Mouse (Mus musculus) natural killer cell, adult 2 months (primary cell): ENCODE data around the gene Gm17349.

Experiments
- DNase-seq, 2 experiments: peaks; one replicate each; pipeline ENCODE4 v3.0.0; 2022; ENCODE audit warnings: low spot score in 2 of 2

Gm17349 gene

DNA sequence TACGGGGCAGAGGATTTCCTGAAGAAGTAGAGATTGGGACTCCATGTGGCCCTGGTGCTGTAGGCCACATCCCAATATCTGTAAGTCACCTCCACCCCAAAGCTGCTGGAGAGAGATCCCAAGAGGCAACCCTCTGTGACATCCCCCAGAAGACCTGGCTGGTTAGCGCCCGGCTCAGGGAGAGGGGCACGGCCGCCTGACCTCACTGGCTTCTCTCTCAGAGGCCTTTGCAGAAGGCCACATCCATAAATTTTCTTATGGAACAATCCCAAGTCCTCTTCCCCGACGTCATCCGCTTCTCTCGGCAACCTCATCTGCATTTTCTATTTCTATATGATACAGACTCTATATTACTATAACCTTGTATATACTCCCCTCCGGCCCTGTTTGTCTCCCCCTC is 5.6 kb downstream of the Gm17349 start:
- DNase-seq = no peak

DNA sequence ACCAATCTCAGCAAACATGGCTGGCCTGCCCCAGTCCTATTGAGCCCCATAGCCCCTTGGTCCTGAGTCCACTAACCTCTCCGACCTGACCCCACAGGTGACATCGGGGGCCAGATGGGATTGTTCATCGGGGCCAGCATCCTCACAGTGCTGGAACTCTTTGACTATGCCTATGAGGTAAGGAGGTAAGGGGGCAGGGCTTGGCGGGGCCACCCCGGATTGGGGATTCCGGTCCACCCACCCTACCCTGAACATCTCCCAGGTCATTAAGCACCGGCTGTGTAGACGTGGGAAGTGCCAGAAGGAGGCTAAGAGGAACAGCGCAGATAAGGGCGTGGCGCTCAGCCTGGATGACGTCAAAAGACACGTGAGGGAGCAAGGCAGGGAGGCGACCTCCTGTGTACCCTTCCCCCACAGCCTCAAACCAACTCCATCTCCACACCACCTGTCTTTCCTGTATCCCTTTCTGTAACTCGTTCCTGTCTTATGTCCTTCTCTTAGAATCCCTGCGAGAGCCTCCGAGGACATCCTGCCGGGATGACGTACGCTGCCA is 6.7 kb downstream of the Gm17349 start:
- peak in 1 of 2 experiments; percentile 48 for DNase-seq

DNA sequence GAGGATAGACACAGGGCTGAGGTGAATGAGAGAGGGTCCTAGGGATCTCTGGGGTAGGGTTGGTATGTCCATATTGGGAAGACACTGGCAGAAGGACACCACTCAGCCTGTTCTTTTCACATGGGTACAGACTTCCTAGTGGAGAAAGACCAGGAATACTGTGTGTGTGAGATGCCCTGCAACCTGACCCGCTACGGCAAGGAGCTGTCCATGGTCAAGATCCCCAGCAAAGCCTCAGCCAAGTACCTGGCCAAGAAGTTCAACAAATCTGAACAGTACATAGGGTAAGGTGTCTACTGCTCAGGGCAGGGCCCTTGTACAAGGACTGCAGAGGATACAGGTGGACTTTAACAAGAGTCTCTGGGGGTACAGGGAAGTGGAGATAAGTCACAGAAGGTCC is 8.0 kb downstream of the Gm17349 start:
- DNase-seq = no peak

DNA sequence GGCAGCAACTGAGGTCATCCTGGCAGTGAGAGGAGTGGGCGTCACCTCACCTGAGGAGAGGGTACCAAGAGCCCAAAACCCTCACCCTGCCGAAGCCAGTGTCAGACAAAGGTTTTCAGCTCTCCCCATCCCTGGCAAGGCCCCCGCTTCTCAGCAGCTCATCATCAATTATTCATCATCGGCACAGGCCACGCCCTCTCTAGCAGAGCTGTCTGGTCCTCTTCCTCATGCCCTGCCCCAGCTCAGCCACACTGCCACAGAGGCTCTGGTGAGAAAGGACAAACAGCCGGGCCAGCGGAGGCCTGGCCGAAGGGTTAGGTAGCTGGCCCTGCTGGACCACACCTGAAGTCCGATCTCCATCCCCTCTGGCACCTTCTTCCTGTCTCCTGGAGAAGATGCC is 13.3 kb downstream of the Gm17349 start:
- DNase-seq = no peak

DNA sequence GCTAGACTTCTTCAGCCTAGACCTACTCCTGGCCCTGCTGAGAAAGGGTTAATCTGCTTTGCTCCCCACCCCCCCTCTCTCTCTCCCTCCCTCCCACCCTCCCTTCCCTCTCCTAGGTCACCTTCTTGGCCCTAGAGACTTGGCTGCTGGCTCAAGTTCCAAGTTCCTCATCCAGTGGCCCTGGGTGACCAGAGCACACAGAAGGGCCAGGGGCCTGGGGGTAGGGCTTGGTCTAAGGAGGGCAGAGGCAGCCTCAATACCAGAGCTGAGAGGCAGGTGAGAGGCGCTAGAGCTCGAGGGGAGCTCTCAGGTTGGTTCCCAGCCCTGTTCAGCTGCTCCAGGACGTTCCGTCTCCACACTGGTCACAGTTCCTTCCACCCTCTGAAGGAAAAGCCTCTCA is 14.4 kb downstream of the Gm17349 start:
- DNase-seq = no peak

DNA sequence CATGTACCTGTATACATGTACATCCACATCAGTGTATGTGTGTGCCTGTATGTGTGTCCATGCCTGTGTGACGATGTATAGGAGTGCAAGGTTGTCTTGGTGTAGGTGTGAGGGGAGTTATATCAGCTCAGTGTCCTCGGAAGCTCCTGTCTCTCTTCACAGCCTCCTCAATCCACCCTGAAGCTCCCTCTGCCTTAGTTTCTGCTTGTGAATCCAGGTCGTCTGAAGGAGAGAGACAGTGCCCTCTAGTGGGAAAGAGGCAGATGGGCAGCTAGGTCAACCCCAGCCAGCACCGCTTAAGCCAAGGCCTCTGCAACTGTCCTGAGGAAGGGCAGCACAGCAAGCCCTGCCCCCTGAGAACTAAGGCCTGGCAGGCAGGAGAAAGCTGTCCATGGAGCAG is 16.6 kb downstream of the Gm17349 start:
- peak in 1 of 2 experiments; percentile 36 for DNase-seq

DNA sequence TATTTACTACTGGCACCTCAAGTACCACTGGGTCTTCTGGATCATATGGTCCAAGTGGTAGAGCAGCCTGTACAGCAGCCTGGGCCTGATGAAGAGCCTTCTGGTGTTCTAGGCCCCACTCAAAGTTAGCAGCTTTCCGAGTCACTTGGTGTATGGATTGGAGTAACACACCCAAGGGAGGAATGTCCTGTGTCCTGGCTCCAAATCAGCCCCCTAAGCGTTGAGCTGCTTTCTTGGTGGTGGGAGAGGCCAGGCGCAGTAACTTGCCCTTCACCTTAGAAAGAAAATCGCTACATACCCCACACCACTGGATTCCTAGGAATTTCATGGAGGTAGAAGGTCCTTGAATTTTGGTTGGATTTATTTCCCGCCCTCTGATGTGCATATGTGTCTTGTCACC is 21.1 kb downstream of the Gm17349 start:
- no peak for DNase-seq

DNA sequence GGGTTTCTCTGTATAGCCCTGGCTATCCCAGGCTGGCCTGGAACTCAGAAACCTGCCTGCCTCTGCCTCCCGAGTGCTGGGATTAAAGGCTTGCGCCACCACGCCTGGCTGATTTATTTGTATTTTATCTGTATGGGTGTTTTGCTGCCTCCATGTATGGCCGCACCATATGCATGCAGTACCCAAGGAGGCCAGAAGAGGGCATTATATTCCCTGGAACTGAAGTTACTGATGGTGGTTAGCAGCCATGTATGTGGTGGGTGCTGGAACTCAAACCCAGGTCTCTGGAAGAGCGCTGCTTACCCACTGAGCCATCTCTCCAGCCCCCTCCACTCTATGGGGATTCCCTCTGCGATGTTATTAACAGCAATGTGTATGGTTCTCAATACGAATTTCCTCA is 22.4 kb downstream of the Gm17349 start:
- DNase-seq = peak in 1 of 2 experiments; percentile 37

DNA sequence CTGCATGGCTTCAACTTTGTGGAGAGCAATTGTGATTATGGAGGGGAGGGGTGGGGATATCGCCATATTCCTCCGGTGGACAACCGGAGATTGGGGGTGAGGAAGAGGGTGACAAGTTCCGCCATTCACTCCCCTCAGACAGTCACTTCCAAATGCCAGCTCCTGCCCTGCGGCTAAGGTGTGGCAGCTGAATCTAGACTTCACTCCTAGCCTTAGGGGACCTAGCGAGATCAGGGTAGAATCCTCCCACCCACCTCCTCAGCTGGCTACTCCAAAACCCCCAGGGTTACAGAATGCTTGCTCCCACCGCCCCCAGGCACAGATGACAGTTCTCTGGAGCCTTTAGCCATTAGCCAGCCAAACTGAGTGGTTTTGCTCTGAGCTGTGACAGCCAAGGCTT is 26.3 kb downstream of the Gm17349 start:
- no peak for DNase-seq

DNA sequence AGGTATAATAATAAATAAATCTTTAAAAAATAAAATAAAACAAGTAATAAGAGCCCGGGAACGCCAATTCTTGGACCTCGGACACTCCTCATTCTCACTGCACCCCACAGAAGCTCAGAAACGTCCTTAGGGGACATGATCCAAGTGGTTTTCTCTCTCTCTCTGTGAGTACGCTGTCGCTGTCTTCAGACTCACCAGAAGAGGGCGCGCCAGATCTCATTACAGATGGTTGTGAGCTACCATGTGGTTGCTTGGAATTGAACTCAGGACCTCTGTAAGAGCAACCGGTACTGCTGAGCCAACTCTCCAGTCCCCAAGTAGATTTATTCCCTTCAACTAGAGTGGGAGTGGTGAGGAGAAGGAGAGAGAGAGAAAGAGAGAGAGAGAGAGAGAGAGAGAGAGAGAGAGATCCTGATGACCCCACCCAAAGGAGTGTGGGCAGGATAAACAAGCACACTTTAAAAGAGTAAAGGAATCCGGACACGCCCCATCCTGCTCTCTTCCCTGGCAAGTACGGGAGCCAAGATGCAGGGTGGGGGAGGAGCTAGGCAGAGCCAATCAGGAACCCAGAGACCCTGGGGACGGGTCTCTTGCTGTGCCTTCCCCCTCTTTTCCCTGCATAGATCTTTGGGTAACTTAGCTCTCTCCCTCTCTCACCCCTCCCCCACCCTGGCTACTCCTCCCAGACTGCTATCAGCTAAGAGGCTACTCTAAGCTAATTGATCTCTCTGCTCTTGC is 27.1 kb downstream of the Gm17349 start:
- DNase-seq = peak in 1 of 2 experiments; percentile 42

DNA sequence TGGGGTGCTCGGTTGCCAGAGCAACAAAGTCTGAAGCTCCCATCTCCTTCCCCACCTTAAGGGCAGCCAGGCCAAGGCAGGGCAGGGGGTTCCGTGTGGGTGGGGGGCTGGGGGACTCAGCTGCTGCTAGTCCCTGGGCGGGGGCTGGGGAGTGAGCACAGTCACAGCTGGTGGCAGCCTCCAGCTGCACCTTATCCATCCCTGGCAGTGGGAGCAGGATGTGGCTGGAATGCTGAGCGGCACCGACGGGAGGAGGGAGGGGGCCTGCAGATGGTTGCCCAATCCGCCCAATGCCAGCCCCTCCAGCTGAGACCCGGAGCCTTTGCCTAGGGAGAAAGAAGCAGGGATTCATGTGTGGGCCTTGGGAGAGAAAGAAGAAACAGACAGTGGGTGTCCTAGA is 28.2 kb downstream of the Gm17349 start:
- DNase-seq = no peak

DNA sequence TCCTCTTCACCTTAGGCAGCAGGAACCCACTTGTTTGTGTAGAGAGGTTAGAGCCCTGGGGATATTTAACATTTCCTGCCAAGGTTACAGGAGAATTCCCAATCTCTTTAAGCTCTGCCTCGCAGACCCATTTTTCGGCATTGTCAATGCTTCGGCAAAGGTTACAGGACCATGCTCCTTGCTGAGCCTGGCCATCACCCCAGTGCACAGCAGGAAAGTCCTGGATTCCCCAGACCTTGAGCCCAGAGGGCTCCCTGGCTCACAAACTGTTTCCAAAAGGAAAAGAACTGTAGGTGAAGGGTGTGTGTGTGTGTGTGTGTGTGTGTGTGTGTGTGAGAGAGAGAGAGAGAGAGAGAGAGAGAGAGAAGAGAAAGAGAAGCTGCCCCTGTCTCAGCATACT is 30.4 kb downstream of the Gm17349 start:
- DNase-seq = no peak

DNA sequence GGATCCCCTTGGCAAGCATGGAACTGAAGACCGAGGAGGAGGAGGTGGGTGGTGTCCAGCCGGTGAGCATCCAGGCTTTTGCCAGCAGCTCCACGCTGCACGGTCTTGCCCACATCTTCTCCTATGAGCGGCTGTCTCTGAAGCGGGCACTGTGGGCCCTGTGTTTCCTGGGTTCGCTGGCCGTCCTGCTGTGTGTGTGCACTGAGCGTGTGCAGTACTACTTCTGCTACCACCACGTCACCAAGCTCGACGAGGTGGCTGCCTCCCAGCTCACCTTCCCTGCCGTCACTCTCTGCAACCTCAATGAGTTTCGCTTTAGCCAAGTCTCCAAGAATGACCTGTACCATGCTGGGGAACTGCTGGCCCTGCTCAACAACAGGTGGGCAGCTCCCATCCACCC is 33.5 kb downstream of the Gm17349 start:
- DNase-seq = no peak

DNA sequence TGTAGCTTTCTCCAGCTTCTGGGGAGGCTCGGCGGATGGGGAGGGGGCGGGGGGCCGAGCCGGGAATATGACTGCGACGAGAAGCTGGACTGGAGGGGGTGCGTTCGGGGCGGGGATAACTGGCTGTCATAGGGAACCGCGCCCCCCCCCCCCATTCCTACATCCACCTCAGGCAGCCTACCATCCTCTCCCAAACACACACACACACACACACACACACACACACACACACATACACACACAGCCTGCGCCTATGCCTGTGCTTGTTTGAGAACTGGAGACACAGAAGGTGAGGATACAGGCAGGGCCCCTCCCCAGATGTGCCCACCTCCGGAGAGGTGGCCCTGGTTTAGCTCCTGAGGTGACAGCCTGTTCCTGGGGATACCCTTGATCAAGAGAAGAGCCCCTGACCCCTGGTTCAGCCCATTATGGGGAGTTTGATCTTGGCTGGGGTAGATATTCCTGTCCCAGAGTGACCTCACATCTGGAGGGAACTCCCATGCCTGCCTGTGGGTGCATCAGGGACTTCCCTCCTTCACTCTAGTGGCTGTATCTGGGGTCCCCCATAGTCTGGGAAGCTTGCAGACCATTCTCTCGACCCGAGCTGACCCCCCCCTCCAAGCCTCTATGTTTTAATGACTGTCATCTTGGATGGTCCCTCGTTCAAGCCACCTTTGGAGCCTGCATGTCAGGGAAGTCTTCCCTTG is 34.2 kb downstream of the Gm17349 start:
- DNase-seq = no peak

DNA sequence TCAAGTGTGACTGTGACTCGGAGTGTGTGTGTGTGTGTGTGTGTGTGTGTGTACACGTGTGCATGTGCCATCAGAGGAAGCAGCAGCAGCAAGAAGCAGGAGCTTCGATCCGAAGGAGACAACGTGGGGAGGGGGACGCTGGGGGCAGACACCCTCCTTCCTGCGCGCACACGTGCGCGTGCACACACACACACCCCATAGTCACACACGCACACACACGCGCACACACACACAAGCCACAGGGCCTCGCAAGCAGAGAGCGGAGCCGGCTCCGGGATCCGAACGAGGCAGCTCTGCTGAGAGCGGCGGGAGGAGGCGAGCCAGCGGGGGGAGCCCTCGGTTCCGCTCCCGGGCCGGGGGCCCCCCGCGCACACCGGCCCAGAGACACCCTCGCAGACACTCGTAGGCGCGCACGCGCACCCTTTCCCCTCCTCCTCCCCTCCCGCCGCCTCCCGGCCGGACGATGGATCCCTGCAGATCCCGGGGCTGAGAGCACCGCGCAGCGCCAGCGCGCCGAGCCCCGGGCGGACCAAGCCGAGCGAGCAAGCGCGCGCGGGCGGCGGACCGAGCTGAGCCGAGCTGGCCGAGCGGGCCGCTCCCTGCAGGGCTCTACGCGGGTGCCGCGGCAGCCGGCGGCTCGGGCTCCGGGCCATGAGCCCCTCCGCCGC is 35.0 kb downstream of the Gm17349 start, which contains the start of gene Asic1:
Asic1 (plus strand) TSS at position 215 of the 668 bp plus-strand sequence.
- DNase-seq = no peak

DNA sequence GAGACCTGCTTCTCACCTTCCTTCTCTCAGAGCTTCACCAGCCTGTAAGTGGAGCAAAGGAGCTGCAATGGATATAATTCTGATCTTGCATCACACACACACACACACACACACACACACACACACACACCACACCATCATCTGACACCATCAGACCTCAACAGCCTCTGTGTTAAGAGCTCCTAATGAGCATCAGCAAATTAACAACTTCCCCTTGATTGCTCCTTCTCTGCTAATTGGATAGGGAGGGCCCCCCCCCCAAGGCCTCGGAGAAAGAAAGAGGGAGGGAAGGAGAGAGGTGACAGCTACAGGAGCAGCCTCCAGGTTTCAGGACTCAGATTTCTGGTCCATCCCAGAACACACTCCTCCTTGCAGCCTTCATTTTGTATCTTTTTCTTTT is 35.9 kb downstream of the Gm17349 start:
- DNase-seq = no peak

DNA sequence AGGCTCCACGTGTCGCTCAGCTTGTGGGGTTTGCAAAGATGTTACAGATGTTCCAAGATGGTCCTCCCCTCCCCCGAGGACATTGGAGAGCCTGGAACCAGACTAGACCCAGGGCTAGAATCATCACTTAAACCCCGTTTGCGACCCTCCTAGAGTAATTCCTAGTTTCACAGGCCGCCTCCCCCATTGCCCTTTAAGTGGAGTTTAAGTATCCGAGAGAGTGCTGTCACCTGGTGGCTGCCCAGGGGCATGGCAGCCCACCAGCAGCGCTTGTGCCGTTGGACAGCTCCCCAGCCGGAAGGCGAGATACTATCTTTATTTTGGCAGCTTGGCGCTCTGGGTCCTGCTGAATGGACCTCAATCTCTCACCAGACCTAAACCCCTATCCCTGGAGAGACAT is 36.4 kb downstream of the Gm17349 start:
- DNase-seq = peak; percentile 60 to 72

DNA sequence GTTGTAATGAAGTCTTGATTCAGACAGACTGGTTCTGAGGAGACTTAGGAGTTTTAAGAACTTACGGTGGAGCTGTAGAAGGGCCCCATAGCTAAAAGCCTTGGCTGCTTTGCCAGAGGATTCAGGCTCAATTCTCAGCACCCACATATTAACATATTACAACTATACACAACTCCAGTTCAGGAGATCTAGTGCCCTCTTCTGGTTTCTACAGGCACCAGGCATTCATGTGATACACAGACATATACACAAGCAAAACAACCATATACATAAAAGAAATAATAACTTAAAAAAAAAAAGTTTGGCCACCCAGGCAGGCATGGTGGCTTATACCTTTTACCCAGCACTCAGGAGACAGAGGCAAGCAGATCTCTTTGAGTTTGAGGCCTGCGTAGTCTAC is 37.7 kb downstream of the Gm17349 start:
- no peak for DNase-seq

DNA sequence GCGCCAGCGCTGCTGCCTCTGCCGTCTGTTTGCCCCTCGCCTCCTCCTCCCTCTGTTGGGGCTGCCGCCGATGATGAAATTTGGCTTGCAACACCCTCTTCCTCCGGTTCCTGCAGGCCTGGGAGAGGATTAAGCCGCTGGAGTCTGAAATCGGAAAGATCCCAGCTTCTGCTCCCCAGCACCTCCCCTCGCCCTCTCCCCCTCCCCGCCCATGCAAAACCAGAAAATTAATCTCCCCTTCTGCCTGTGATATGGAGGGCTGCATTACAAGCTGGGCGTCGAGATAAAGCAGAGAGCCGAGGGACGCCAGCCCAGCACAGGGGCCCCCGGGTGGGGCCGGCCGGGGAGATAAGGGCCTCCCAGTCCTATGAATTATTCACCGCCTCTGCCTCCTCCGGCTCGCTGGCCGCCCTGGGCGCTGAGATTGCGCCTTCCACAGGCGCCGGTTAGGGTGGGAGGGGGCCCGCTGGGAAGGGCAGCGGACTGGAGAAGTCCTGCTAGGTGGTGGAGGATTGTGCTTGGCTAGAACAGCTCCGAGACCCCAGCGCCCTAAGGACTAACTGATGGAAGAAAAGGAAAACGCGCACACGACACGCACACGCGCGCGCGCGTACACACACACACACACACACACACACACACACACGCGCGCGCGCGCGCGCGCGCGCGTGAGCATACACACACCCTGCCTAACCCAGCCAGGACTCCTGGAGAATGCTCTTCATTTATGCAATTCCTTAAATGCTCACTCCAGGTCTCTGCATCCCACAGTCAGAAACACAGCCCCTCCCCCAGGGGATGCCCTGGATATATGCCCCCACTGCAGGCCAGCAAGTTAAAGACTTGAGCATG is 40.5 kb downstream of the Gm17349 start:
- DNase-seq = no peak

DNA sequence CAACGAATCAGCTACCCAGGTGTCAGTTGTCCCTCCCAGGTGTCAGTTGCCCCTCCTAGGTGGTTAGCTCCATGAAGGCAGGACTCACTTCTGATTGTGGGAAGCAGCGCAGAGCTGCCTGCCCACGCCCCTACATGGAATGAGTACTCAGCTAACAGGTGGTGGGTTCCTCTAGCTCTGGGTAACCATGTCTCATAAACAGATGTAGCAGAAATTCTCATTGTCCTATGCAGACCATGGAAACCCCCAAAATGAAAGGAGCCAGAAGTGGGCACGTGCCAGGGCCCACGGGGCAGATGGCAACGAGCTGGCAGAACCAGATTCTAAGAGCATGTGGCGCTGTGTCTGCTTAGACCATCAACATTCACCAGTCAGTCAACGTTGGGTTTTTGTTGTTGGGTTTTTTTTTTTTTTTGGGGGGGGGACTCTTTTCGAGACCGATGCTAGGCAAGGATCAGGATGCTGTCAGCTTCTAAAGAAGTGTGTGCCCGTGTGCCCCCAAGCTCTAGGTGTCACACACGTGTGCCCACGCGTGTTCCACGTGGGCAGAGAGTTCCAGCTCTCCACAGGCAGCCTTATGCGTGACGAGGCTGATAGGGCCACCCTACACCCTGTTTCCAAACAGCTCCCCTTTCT is 41.2 kb downstream of the Gm17349 start:
- no peak for DNase-seq

DNA sequence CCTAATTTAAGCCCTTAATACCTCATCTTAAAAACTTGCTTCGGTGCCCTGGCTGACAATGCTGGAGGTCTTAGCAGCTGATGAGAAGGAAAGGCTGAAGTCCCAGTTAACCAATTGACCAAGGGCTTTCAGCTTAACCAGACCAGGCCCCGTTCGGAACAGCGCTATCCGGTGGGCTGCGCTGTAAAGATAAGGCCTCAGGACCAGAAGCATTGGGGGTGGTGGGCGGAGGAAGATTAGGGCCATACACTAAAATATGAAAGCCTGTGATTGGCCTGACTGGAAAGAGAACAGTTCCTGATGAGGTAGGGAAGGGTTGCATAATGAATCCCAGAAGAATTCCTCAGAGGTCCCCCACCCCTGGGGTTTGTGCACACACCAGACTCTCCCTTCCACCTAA is 42.9 kb downstream of the Gm17349 start:
- DNase-seq = no peak
